ENCODE assay signal across 34 mouse cellular contexts in the genomic region with DNA sequence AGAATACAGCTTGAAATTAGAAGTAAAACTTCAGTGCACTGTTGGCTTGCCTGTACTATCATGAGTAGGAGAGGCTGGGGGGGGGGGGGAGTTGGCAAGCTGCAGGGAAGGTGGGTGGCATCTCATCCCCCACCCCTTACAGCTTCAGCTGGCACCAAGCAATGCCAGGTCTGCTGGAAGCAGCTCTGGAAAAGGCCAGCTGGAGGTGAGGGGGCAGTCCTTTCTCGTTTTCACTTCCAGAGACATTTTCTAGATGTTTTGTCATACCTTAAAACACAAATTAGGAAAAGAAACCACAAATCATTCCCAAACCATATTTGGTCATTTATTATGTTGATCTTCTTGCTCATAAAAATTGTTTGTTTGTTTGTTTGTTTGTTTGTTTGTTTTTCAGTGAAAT. TPM values are rescaled to one million over a fixed set of nuclear protein-coding genes. Genes with fewer than 3 reads are reported as not detected.
DNase-seq lines count a peak whose midpoint lies in the region; ATAC-seq and TF ChIP-seq lines count a peak whose summit lies in the region.
"Had no signal": no experiment of that assay in that cellular context is flagged by ENCODE, and none has a peak within 500 bp of the region (broad histone marks: within the 10 kb centered on the region; RNA-seq: fewer than 3 reads in every experiment).

No protein-coding gene starts in this region.

- no peaks in the 10 kb centered on the region for H3K27me3 ChIP-seq in stomach, embryonic 16.5 days (ENCODE audit: control insufficient read depth, insufficient read depth, low read length)
- H3K27me3 ChIP-seq in hindbrain, embryonic 13.5 days = no peaks in the 10 kb centered on the region
- H3K27me3 ChIP-seq: embryonic facial prominence, embryonic 12.5 days; heart, embryonic 12.5 days; hindbrain, embryonic 15.5 days; kidney, embryonic 15.5 days; liver, embryonic 12.5 days; neural tube, embryonic 15.5 days had no signal

- H3K36me3 ChIP-seq in stomach, embryonic 16.5 days (ENCODE audit: control insufficient read depth, insufficient read depth, low read length) = no peaks in the 10 kb centered on the region
- no peaks in the 10 kb centered on the region for H3K36me3 ChIP-seq in hindbrain, embryonic 13.5 days
- H3K36me3 ChIP-seq: embryonic facial prominence, embryonic 12.5 days; heart, embryonic 12.5 days; hindbrain, embryonic 15.5 days; kidney, embryonic 15.5 days; liver, embryonic 12.5 days; neural tube, embryonic 15.5 days had no signal

- no peak for ATAC-seq in cerebellum, adult (ENCODE audit: insufficient number of reproducible peaks, low FRiP score, low TSS enrichment)
- no peak for ATAC-seq in stomach, embryonic 16.5 days (ENCODE audit: insufficient read depth, low FRiP score)
- ATAC-seq in hindbrain, embryonic 13.5 days (ENCODE audit: low FRiP score) = no peak
- ATAC-seq: forebrain, embryonic 16.5 days; liver, embryonic 12.5 days had no signal

- H3K9me3 ChIP-seq in stomach, embryonic 16.5 days (replicated peaks; ENCODE audit: control insufficient read depth, low read length) = no peaks in the 10 kb centered on the region
- no peaks in the 10 kb centered on the region for H3K9me3 ChIP-seq in hindbrain, embryonic 13.5 days
- H3K9me3 ChIP-seq: embryonic facial prominence, embryonic 12.5 days; heart, embryonic 12.5 days; hindbrain, embryonic 15.5 days; kidney, embryonic 15.5 days; liver, embryonic 12.5 days; neural tube, embryonic 15.5 days had no signal

- peak; percentile 11 to 33 for DNase-seq in cerebellum, postnatal 10 days
- peak; percentile 45 for DNase-seq in 3134 (ENCODE audit: extremely low read depth, insufficient read length, low spot score)
- DNase-seq in frontal cortex, postnatal 14 days (ENCODE audit: low spot score in 2 of 2) = no peak
- DNase-seq: cerebellum, adult 8-10 months; cerebellum, postnatal 36 days; gastrocnemius, postnatal 25 days; kidney, adult 18-20 months; kidney, postnatal 25 days; midbrain, embryonic 14.5 days; retina, postnatal 1 day; right cerebral cortex, postnatal 14 days had no signal

- WGBS in stomach, embryonic 16.5 days = 41% methylated on average over 1 of the region's 1 CpGs
- WGBS in hindbrain, embryonic 13.5 days = 71% methylated on average over 1 of the region's 1 CpGs

- peak overlapping the region; percentile 55 for H3K27ac ChIP-seq in embryonic fibroblast, embryonic 13.5 days (ENCODE audit: insufficient read depth, low read length)
- peak overlapping the region; percentile 92 for H3K27ac ChIP-seq in stomach, embryonic 16.5 days (ENCODE audit: low read length)
- no peak overlapping the region for H3K27ac ChIP-seq in hindbrain, embryonic 13.5 days
- H3K27ac ChIP-seq: embryonic facial prominence, embryonic 12.5 days; hindbrain, embryonic 15.5 days; kidney, embryonic 15.5 days; left cerebral cortex, adult 2 months; liver, embryonic 12.5 days; neural tube, embryonic 15.5 days had no signal

- no peak overlapping the region for H3K4me3 ChIP-seq in embryonic fibroblast, embryonic 13.5 days (ENCODE audit: insufficient read depth, low read length)
- no peak overlapping the region for H3K4me3 ChIP-seq in stomach, embryonic 16.5 days (replicated peaks; ENCODE audit: low read length)
- H3K4me3 ChIP-seq in hindbrain, embryonic 13.5 days = no peak overlapping the region
- H3K4me3 ChIP-seq: embryonic facial prominence, embryonic 12.5 days; erythroblast, embryonic 14.5 days; heart, embryonic 12.5 days; hindbrain, embryonic 15.5 days; kidney, embryonic 15.5 days; left cerebral cortex, adult 2 months; liver, embryonic 12.5 days; neural tube, embryonic 15.5 days had no signal

- H3K4me2 ChIP-seq in stomach, embryonic 16.5 days (ENCODE audit: low read depth, low read length) = no peak overlapping the region
- H3K4me2 ChIP-seq in hindbrain, embryonic 13.5 days = no peak overlapping the region
- H3K4me2 ChIP-seq: embryonic facial prominence, embryonic 12.5 days; heart, embryonic 12.5 days; hindbrain, embryonic 15.5 days; kidney, embryonic 15.5 days; liver, embryonic 12.5 days; neural tube, embryonic 15.5 days had no signal

- H3K9ac ChIP-seq in stomach, embryonic 16.5 days (ENCODE audit: low read length) = no peak overlapping the region
- H3K9ac ChIP-seq in hindbrain, embryonic 13.5 days = no peak overlapping the region
- H3K9ac ChIP-seq: embryonic facial prominence, embryonic 12.5 days; heart, embryonic 12.5 days; hindbrain, embryonic 15.5 days; kidney, embryonic 15.5 days; liver, embryonic 12.5 days; liver, postnatal 0 days; neural tube, embryonic 15.5 days had no signal

- no peak for TF ChIP-seq CTCF in embryonic fibroblast, embryonic 13.5 days (IDR thresholded peaks at IDR 0.05; ENCODE audit: borderline replicate concordance, insufficient read depth, low read length)

- TF ChIP-seq POLR2A in embryonic fibroblast, embryonic 13.5 days (IDR thresholded peaks at IDR 0.05; ENCODE audit: low read depth, low read length) = no peak

- peaks cover 14% of the 10 kb centered on the region for H3K4me1 ChIP-seq in embryonic fibroblast, embryonic 13.5 days (ENCODE audit: control insufficient read depth, insufficient read depth, low read length)
- peaks cover 2% of the 10 kb centered on the region; the same call in 1 of the 2 replicates for H3K4me1 ChIP-seq in stomach, embryonic 16.5 days (ENCODE audit: control insufficient read depth, insufficient read depth, low read length)
- no peaks in the 10 kb centered on the region for H3K4me1 ChIP-seq in hindbrain, embryonic 13.5 days (replicated peaks)
- H3K4me1 ChIP-seq: embryonic facial prominence, embryonic 12.5 days; hindbrain, embryonic 15.5 days; kidney, embryonic 15.5 days; liver, embryonic 12.5 days; neural tube, embryonic 15.5 days had no signal

RNA-seq across cellular contexts. Expression of a gene that starts 0.4 kb away (rescaled TPM):
- 5.9 and 6.3 TPM in 2 replicates for polyA plus RNA-seq in embryonic fibroblast, embryonic 13.5 days (2011; ENCODE audit: insufficient read length, low read depth, missing spikeins)
- polyA plus RNA-seq in stomach, embryonic 16.5 days (2015; fragmentation: Nextera tagmentation; extraction: Ambion mirVana) = 2.0 and 2.7 TPM in 2 replicates
- not detected in 2 replicates for polyA plus RNA-seq in hindbrain, embryonic 13.5 days (2015; fragmentation: Nextera tagmentation; extraction: Ambion mirVana)
- polyA plus RNA-seq: activated CD4-positive, CD25-positive, alpha-beta regulatory T cell, adult 4 months; CD4-positive, CD25-positive, alpha-beta regulatory T cell, adult 4 months; embryonic facial prominence, embryonic 12.5 days; erythroblast, embryonic 14.5 days; forebrain, embryonic 11.5 days; forebrain, embryonic 16.5 days; hindbrain, embryonic 15.5 days; inflammation-experienced regulatory T-cells, adult 6 months; kidney, embryonic 15.5 days; midbrain, embryonic 14.5 days; neural tube, embryonic 15.5 days; testis, adult 2 months had no signal

RNA-seq across cellular contexts. Expression of a gene that starts 37.4 kb away (rescaled TPM):
- not detected in 2 replicates for polyA plus RNA-seq in embryonic fibroblast, embryonic 13.5 days (2011; ENCODE audit: insufficient read length, low read depth, missing spikeins)
- polyA plus RNA-seq in stomach, embryonic 16.5 days (2015; fragmentation: Nextera tagmentation; extraction: Ambion mirVana) = 1.1 and 1.4 TPM in 2 replicates
- 0.04 TPM in 1 of 2 replicates, not detected in the other for polyA plus RNA-seq in hindbrain, embryonic 13.5 days (2015; fragmentation: Nextera tagmentation; extraction: Ambion mirVana)
- polyA plus RNA-seq: adrenal gland, adult 2 months; embryonic facial prominence, embryonic 12.5 days; erythroblast, embryonic 14.5 days; forebrain, embryonic 11.5 days; heart, embryonic 12.5 days; heart, postnatal 0 days; hindbrain, embryonic 15.5 days; inflammation-experienced regulatory T-cells, adult 6 months; limb, embryonic 14.5 days; midbrain, embryonic 14.5 days; small intestine, adult 2 months had no signal

Comparison
In these comparisons a context has a peak if more than half of its experiments do, and no peak if none do; other contexts are left out.
1. DNase-seq: peak in cerebellum, postnatal 10 days (2 of 2) and 3134 (single experiment); none in frontal cortex, postnatal 14 days (0 of 2).